Mouse (Mus musculus) lung, embryonic 15.5 days (tissue): ENCODE measurements around the gene Bhlha9. TPM values are rescaled to one million over a fixed set of nuclear protein-coding genes. Genes with fewer than 3 reads are reported as not detected.
A peak's percentile ranks its signal among the peaks of the same experiment; 100 is the strongest.

Source experiments
- ATAC-seq: fragments of 200-750 bp; cut with Nextera tagmentation; 2 replicates; pipeline ENCODE4 v1.8.0; 2017; ENCODE audit warnings: moderate number of reproducible peaks, borderline replicate concordance; ENCODE audit not compliant: low FRiP score, low TSS enrichment; ENCODE audit errors: extremely low read depth
- H3K27ac ChIP-seq: fragments of 300-500 bp; sonication (generic); 2 replicates; pipeline ENCODE4 v1.5.1; 2015; ENCODE audit warnings: moderate library complexity, mild to moderate bottlenecking, inconsistent platforms
- H3K27me3 ChIP-seq: fragments of 300-500 bp; sonication (generic); 2 replicates; pipeline ENCODE4 v1.6.1; 2015; ENCODE audit warnings: inconsistent platforms
- H3K36me3 ChIP-seq: fragments of 300-500 bp; sonication (generic); 2 replicates; pipeline ENCODE4 v1.6.1; 2015; ENCODE audit warnings: inconsistent platforms
- H3K4me1 ChIP-seq: fragments of 300-500 bp; sonication (generic); 2 replicates; pipeline ENCODE4 v1.6.1; 2015; ENCODE audit warnings: inconsistent platforms
- H3K4me2 ChIP-seq: fragments of 300-500 bp; sonication (generic); 2 replicates; pipeline ENCODE4 v1.6.1; 2015; ENCODE audit warnings: inconsistent platforms, mild to moderate bottlenecking, moderate library complexity
- H3K4me3 ChIP-seq: fragments of 300-500 bp; sonication (generic); 2 replicates; pipeline ENCODE4 v1.5.1; 2015; ENCODE audit warnings: mild to moderate bottlenecking, inconsistent platforms
- H3K9ac ChIP-seq: fragments of 300-500 bp; sonication (generic); 2 replicates; pipeline ENCODE4 v1.6.1; 2015; ENCODE audit warnings: inconsistent platforms
- H3K9me3 ChIP-seq: fragments of 300-500 bp; sonication (generic); 2 replicates; pipeline ENCODE4 v1.6.1; 2016; ENCODE audit warnings: inconsistent platforms
- WGBS: fragments of 180-500 bp; shearing (Covaris S2); methylation state at CpG from one replicate; pipeline ENCODE4 v1.1.7; 2015; 5-methylcytosine and 5-hydroxymethylcytosine counted together
- polyA plus RNA-seq: library from polyadenylated mRNA; unstranded; fragments of >200 nt; fragmentation: Nextera tagmentation; extraction: Ambion mirVana; gene quantifications from 2 replicates; pipeline ENCODE4 v1.2.1, GENCODE M21; 2015

The Bhlha9 gene
- polyA plus RNA-seq, result not detected in 2 replicates

DNA sequence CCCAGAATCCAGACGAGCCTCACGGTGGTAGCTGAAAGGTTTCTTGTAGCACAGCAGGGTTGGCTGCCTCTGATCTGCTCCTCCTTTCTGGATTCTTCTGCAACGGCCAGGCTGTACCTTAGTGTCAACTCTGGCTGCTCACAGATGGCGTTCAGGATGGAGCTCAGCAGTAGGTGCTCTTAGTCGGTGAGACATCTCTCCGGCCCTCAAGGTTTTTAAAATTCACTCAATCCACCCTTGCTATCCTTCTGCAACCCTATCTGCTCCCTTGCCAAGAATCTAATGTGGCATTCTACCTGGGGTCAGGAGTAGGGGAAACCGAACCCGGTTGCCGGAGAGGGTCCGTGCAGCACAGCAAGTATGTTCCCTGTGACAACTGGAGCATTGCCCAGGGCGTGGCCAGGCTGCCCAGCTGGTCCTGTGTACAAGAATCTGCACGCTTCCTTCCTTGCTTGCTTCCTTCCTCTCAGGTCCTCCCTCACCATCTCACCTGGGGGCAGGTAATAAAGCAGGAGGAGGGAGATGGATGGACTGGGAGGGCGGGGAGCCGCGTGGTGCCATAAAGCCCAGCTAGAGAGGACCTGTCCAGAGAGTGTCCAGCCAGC is at the start of gene Bhlha9:
Gene Bhlha9, plus strand, starts transcription at position 600 of the 605 bp plus-strand sequence.
- peak within 1 kb of the TSS; percentile 20; the same call in 1 of the 2 replicates for H3K9ac ChIP-seq
- peaks cover 81% of the 10 kb centered on the region for H3K27me3 ChIP-seq
- no peak for ATAC-seq

DNA sequence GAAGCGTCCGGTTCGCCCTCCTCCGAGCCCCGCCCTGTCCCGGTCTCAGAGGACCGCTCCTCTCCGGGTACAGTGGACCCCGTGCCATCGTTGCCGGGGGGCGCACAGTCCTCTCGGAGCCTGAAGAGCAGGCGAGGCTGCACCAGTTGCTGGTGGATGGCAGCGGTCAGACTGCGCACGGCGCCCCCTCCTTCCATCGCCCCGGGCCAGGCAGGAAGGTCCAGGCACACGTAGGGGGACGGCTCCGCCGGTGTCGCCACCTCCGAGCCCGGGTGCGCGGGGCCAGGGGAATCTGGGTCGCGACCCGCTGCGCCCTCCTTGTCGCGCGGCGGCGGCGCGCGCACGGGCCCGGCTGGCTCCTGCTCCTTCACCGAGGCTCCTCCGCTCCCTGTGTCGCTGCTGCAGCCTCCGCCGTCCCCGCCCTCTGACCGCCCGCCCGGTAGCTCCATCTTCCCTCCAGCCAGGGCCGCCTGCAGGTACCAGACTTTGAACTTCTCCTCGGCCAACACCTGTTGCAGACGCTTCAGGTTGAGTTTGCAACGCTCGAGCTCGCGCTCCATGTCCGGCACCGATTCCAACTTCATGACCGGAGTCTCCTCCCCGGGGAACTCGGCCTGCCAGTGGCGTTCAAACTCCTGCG is 49.6 kb upstream of the Bhlha9 start:
- WGBS, result under 1% methylated on average over 65 of the region's 66 CpGs
- Histone ChIP-seq H3K4me2 (peak overlapping the region; percentile 90), H3K27ac (peak overlapping the region; percentile 31; the same call in 1 of the 2 replicates), H3K9ac (peak overlapping the region; percentile 55), H3K27me3 (peaks cover 39% of the 10 kb centered on the region), H3K36me3 (no peaks in the 10 kb centered on the region), H3K4me1 (peaks cover 10% of the 10 kb centered on the region), H3K4me3 (peak overlapping the region; percentile 52), H3K9me3 (no peaks in the 10 kb centered on the region)
- 0 out of 2 replicates have a peak, but pooled peaks have one; percentile 12 for ATAC-seq

More for the DNA sequence above, at the start of gene Bhlha9:
- H3K4me1 ChIP-seq, result peaks cover 7% of the 10 kb centered on the region
- peak within 1 kb of the TSS; percentile 33 for H3K4me3 ChIP-seq
- peak within 1 kb of the TSS; percentile 67 for H3K4me2 ChIP-seq
- H3K9me3 ChIP-seq, result no peaks in the 10 kb centered on the region
- no peaks in the 10 kb centered on the region for H3K36me3 ChIP-seq
- WGBS, result 63% methylated on average over 15 of the region's 15 CpGs
- H3K27ac ChIP-seq, result no peak within 1 kb of the TSS

DNA sequence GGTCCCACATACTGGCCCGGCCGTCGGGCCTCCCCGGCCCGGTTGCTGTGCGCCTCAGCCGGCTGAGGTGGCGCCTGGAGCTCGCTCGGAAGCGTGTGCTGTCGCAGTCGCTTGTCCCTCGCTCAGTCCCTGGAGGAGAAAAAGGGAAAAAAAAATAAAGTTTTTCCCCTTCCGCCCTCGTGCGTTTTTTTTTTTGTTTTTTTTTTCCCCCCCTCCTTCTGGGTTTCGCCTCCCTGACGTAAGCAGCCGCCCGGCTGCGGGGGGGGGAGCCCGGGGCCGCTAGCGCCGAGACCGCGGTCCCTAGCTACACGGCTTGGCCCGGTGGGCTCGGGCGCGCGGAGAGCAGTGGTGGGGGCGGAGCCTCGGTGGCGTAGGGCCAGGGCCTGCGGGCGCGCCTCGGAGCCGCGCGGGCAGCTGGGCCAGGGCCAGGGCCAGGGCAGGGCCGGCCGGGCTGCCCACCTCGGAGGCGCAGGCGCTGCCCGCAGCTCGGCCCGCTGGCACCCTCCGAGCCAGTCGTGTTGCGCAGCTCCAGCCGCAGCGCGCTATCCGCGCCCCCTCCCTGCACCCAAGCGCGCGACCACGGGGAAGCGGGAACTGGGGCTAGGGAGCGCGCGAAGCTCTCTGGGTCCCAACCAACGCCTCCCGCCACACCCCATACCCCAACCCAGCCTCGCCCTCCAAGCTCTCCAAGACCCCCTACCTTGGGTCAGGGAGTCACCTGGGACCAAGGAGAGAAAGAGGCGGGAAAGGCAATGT is 48.9 kb upstream of the Bhlha9 start:
- ATAC-seq, result peak; percentile 86
- H3K27me3 ChIP-seq, result peaks cover 39% of the 10 kb centered on the region
- peak overlapping the region; percentile 52 for H3K4me3 ChIP-seq
- H3K9ac ChIP-seq, result peak overlapping the region; percentile 55
- peak overlapping the region; percentile 90 for H3K4me2 ChIP-seq
- 1% methylated on average over 69 of the region's 72 CpGs for WGBS
- H3K9me3 ChIP-seq, result no peaks in the 10 kb centered on the region
- H3K36me3 ChIP-seq, result no peaks in the 10 kb centered on the region
- peak overlapping the region; percentile 31; the same call in 1 of the 2 replicates for H3K27ac ChIP-seq
- peaks cover 10% of the 10 kb centered on the region for H3K4me1 ChIP-seq

DNA sequence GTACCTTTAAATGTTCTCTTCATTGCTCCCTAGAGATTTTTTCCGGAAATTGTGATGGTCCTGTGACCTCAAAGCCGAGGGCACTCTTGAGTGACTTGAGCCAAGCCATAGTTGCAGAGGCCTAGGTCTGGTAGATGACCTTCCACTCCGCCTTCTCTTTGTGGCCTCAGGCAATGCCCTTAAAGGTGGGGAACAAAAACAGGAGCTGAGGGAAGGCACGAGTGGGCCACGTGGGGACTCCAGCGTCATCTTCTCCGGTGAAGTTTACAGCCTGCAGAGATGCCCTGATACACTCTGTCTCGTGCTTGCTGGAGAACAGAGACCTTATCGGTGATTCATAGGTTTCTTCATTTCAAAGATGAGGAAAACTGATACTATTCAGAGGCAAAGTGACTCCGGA is 48.2 kb upstream of the Bhlha9 start:
- H3K36me3 ChIP-seq, result no peaks in the 10 kb centered on the region
- H3K27me3 ChIP-seq, result peaks cover 39% of the 10 kb centered on the region
- ATAC-seq, result no peak
- H3K4me2 ChIP-seq, result peak overlapping the region; percentile 90
- peaks cover 10% of the 10 kb centered on the region for H3K4me1 ChIP-seq
- H3K9me3 ChIP-seq, result no peaks in the 10 kb centered on the region
- WGBS, result 60% methylated on average over 10 of the region's 10 CpGs
- H3K27ac ChIP-seq, result no peak overlapping the region
- peak overlapping the region; percentile 52 for H3K4me3 ChIP-seq
- H3K9ac ChIP-seq, result 0 out of 2 replicates have a peak overlapping the region, but pooled peaks have one; percentile 55

DNA sequence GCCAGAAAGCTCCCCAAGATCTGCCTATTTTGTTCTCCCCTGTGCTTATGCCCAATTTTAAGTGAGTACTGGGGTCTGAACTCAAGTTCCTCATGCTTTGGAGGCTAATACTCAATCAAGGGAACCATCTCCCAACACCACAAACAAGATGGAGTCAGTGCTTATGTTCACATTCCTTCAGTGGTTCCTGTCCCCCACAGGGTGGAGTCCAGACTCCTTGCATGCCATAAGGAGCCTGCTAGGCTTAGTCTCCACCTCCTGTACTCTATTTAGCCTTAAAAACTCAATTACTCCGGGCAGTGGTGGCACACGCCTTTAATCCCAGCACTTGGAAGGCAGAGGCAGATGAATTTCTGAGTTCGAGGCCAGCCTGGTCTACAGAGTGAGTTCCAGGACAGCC is 47.4 kb upstream of the Bhlha9 start:
- Histone ChIP-seq H3K4me1 (peaks cover 10% of the 10 kb centered on the region), H3K36me3 (no peaks in the 10 kb centered on the region), H3K27ac (no peak overlapping the region), H3K4me3 (no peak overlapping the region), H3K9me3 (no peaks in the 10 kb centered on the region), H3K27me3 (peaks cover 32% of the 10 kb centered on the region), H3K9ac (no peak overlapping the region), H3K4me2 (no peak overlapping the region)
- no peak for ATAC-seq
- WGBS, result 75% methylated on average over 3 of the region's 3 CpGs

DNA sequence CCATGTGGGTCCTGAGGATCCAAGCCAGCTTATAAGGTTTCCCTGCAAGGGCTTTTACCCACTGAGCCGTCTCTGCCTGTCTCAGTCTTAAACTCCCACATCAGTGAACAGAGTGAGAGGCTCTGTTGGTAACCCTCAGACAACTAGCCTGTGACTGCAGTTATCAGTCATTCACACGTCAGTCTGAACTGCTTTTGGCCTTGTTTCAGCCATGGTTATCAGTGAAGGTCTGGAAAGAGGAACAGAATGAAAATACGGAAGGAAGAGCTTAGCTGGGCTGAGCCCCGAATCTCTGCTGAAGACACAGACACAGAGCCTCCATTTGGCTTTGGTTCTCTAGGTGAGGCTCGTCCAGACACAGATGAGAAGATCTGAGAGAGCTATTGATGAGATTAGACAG is 43.7 kb upstream of the Bhlha9 start:
- H3K36me3 ChIP-seq, result no peaks in the 10 kb centered on the region
- 37% methylated on average over 5 of the region's 5 CpGs for WGBS
- H3K9me3 ChIP-seq, result no peaks in the 10 kb centered on the region
- no peak overlapping the region for H3K9ac ChIP-seq
- no peak overlapping the region for H3K4me2 ChIP-seq
- no peak overlapping the region for H3K27ac ChIP-seq
- H3K27me3 ChIP-seq, result no peaks in the 10 kb centered on the region; the same call in 1 of the 2 replicates
- H3K4me3 ChIP-seq, result no peak overlapping the region
- peaks cover 7% of the 10 kb centered on the region; the same call in 1 of the 2 replicates for H3K4me1 ChIP-seq
- ATAC-seq, result no peak

DNA sequence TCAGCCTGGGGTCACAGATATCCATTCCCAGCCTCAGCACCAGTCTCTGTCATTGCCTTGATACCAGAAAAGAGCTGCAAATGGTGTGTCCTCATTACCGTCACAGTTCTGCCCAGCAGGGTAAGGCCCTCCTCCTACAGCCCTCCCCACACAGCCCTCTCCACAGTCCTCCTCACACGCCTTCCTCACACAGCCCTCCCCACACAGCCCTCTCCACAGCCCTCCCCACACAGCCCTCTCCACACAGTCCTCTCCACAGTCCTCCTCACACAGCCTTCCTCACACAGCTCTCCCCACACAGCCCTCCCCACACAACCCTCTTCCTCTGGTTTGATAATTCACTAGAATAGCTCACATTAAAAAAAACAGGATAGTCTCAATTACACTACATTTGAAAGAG is 42.2 kb upstream of the Bhlha9 start:
- H3K36me3 ChIP-seq, result no peaks in the 10 kb centered on the region
- H3K27ac ChIP-seq, result 0 out of 2 replicates have a peak overlapping the region, but pooled peaks have one; percentile 22
- no peaks in the 10 kb centered on the region for H3K27me3 ChIP-seq
- no peak overlapping the region for H3K9ac ChIP-seq
- 16% methylated on average over 2 of the region's 2 CpGs for WGBS
- no peak overlapping the region for H3K4me3 ChIP-seq
- H3K9me3 ChIP-seq, result no peaks in the 10 kb centered on the region
- H3K4me1 ChIP-seq, result peaks cover 7% of the 10 kb centered on the region; the same call in 1 of the 2 replicates
- no peak overlapping the region for H3K4me2 ChIP-seq
- ATAC-seq, result no peak

DNA sequence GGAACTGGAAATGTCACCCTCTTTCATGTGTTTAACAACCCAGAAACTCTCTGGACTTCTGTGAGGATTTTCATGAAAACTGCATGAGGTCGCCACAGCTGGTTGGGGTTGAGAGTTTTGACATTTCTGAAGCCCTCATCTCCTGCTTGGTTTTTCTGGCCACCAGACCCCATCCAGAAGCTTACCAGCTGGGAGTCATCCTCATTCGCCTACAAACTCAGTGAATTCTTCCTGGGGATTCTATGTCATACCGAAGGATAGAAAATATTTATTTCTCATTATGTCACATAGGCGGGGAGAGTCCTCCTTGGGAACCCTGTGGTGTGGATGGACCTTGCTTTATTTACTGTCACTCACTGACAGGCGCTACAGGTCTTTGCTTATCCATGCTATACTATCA is 41.8 kb upstream of the Bhlha9 start:
- ATAC-seq, result peak; percentile 39; the same call in 1 of the 2 replicates
- WGBS, result 41% methylated on average over 5 of the region's 5 CpGs
- no peak overlapping the region for H3K4me3 ChIP-seq
- no peaks in the 10 kb centered on the region for H3K36me3 ChIP-seq
- no peak overlapping the region for H3K4me2 ChIP-seq
- H3K9me3 ChIP-seq, result no peaks in the 10 kb centered on the region
- H3K27ac ChIP-seq, result 0 out of 2 replicates have a peak overlapping the region, but pooled peaks have one; percentile 22
- peaks cover 7% of the 10 kb centered on the region; the same call in 1 of the 2 replicates for H3K4me1 ChIP-seq
- no peaks in the 10 kb centered on the region for H3K27me3 ChIP-seq
- H3K9ac ChIP-seq, result no peak overlapping the region

DNA sequence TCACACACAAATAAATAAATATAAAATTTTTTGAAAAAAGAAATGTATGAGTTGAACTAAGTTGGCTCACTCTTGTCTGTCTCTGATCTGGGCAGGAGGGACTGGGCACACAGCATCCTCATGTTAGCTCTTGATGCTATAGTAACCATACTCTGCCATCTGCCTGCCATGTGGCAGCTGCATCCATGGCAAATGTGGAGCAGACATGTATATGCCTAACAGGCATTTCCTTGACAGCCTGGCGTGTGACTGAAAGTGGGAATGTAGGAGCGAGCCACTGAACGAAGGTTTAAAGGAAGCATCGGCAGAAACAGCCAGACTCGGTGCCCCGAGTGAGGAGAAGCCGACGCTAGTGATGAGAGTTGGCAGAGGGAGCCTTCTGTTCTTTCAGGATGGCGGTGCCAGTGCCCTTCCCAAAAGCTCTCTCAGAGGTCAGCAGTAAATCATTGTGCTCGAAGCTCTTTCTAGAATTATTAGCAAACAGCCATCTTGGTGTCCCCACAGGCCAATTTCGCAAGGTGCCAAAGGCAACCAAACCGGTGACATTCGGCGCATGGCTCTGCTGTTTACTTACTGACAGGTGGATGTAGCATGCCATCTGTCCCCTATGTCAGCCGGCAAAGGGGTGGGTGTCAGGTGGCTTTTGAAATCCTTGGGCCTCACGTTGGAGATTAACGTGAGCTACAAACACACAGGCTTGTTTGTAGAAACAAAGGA is 32.8 kb upstream of the Bhlha9 start:
- no peak overlapping the region for H3K4me2 ChIP-seq
- no peaks in the 10 kb centered on the region for H3K9me3 ChIP-seq
- H3K4me1 ChIP-seq, result no peaks in the 10 kb centered on the region
- no peak overlapping the region for H3K9ac ChIP-seq
- WGBS, result 74% methylated on average over 17 of the region's 17 CpGs
- ATAC-seq, result no peak
- H3K36me3 ChIP-seq, result no peaks in the 10 kb centered on the region
- H3K4me3 ChIP-seq, result no peak overlapping the region
- no peak overlapping the region for H3K27ac ChIP-seq
- H3K27me3 ChIP-seq, result peaks cover 5% of the 10 kb centered on the region; the same call in 1 of the 2 replicates

DNA sequence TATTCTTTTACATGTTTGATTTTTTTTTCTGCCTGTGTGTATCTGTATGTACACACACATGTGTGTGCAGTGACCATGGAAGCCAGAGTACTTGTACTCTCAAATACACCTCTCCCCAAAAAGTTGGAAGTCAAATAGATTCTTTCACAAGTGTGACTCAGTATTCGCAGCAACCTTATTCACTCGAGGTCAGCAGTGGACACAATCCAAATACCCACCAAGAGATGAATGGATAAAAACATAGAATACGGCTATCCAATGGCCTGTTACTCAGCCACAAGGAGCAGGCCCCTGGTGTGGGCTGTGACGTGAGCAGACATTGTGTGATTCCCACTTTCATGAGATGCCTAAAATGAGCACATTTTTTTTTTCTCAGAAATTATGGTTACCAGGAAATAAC is 32.0 kb upstream of the Bhlha9 start:
- H3K4me3 ChIP-seq, result no peak overlapping the region
- ATAC-seq, result no peak
- H3K4me1 ChIP-seq, result no peaks in the 10 kb centered on the region
- 69% methylated on average over 4 of the region's 4 CpGs for WGBS
- no peak overlapping the region for H3K4me2 ChIP-seq
- peaks cover 9% of the 10 kb centered on the region for H3K27me3 ChIP-seq
- H3K9ac ChIP-seq, result no peak overlapping the region
- no peak overlapping the region for H3K27ac ChIP-seq
- no peaks in the 10 kb centered on the region for H3K9me3 ChIP-seq
- H3K36me3 ChIP-seq, result no peaks in the 10 kb centered on the region

DNA sequence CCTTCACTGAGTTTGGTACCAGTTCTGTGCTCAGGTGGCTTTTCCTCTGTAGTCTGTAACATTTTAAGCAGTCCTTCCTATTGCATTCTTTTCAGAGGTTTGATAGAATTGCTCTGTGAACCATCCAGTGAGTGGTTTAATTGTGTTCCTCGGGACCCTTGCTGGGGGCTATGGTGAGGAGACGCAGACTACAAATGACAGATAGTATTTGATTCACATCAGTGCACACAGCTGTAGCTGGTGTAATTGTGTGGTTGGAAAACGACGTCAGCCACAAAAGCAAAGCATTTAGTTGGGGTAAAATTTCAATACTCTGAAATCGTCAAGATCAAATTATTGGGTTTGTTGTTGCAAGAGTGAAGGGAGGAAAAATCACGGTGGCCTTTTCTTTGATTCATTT is 28.0 kb upstream of the Bhlha9 start:
- ATAC-seq, result no peak
- peaks cover 10% of the 10 kb centered on the region for H3K27me3 ChIP-seq
- no peak overlapping the region for H3K4me3 ChIP-seq
- H3K36me3 ChIP-seq, result no peaks in the 10 kb centered on the region
- H3K4me2 ChIP-seq, result no peak overlapping the region
- peaks cover 16% of the 10 kb centered on the region for H3K4me1 ChIP-seq
- H3K9ac ChIP-seq, result no peak overlapping the region
- WGBS, result 79% methylated on average over 6 of the region's 6 CpGs
- no peaks in the 10 kb centered on the region for H3K9me3 ChIP-seq
- no peak overlapping the region for H3K27ac ChIP-seq
